Mouse (Mus musculus) telencephalon, adult 2 months (tissue): Measurements from ENCODE around the gene Tbx6.

Experiments used
- DNase-seq: peaks from one replicate; pipeline ENCODE4 v3.0.0-alpha.2; 2011; ENCODE audit warnings: low read depth, low spot score

Gene Tbx6

DNA sequence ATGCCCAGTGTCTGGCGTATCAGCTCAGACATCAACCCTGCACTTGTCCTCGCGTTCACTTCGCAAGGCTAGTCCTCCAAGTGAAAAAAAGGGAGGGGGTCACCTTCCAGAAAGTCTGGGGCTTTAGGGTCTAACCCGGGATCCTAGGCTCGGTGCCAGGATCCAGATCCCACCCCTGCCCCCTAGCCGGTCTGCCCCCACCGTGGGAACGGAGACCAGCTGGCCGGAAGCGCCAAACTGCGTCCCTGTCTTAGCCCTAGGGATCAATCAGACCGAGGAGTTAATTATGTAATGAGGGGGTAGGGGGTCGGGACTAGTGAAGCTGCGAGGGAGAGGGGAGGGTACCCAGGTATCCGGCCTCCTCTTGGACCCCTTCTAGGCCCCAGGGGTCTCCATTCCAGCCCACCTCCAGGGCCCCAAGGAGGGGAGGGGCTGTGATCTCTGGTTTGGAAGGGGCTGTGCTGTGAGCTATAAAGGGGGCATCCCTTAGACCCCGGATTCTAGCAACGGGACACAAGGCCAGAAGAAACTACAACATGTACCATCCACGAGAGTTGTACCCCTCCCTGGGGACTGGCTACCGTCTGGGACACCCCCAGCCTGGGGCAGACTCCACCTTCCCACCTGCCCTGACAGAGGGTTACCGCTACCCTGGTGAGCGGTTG lies at the start of gene Tbx6:
TSS of gene Tbx6 (plus strand) at position 513 of the 665 bp plus-strand sequence.
- no peak for DNase-seq

DNA sequence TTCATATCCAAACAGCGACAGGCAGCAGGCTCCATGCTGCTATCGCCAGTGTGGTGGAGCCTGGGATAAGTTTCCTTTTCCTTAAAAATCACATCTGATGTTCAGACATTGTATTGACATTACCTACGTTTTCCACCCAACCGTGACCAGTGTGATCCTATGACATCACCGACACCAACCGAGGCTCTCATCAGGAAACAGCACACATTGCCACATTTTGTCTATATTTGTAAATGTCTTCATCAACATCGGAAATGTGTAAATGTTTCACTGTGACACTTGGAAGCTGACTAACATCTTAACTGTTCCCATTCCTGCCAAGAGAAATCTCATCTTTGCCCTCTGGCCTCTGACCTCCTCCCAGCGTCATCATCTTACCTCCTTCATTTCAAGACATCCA lies 45.2 kb upstream of the Tbx6 start:
- DNase-seq = no peak

DNA sequence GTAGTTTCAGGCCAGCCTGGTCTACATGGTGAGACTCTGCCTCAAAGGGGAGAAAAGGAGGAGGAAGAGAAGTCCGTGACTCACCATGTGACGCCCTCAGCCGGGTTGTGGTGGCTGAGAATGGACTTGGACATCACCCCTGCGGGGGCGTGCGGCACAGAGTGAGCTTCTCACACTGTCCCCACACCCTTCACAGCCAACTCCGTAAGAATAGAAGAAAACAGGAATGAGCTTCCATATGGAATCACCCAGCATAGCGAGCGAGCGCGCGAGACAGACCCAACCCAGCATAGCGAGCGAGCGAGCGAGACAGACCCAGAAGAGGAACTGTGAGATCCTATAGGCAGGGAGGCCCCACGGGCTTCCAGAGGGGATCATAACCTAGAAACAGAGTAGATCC lies 41.7 kb upstream of the Tbx6 start:
- DNase-seq = no peak

DNA sequence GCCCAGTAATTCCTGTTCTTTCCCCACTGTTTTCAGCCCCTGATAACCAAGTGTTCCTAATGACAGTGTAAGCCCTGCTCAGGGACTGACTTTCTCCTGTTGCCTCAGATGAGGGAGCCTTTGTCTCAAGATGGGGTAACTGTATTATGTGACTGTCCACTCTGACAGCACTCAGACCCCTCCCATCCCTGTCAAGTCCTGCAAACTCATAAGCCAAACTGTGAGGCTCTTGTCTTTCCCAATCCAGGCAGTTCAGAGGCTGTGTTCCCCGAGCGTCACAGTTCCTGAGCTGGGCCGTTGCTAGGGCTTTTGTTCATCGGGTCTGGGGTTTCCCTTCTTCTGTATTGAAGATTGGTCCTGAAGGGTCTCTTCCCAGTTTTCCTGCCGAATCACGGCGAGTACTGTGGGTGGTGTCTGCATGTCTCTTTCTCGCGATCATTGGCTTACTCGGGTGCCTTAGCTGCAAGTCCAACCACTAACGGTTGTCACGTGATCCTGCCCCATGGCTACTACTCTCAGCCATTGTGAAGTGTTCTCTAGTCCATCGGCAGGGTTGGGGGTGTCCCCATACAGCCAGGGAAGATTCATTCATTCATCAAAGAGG lies 41.0 kb upstream of the Tbx6 start:
- DNase-seq = no peak

DNA sequence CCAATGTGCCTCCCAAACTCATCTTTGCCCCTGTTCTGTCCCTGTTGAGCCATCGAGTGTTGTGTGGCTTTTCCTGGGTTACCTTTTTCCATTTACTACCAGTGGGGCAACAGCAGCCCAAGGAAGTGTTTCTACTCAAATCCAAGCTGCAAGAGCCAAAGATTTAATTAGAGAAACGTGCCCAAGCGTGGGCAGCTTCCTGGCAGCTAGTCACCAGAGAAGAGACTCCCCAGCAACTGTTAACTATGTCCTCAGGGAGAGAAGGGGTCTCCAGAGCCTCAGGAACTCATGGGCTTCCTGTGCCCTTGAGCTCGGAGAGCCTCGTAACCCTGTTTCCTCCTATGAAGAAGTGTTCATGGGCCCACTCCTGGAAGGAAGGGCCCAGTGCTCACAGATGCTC lies 40.3 kb upstream of the Tbx6 start:
- no peak for DNase-seq

DNA sequence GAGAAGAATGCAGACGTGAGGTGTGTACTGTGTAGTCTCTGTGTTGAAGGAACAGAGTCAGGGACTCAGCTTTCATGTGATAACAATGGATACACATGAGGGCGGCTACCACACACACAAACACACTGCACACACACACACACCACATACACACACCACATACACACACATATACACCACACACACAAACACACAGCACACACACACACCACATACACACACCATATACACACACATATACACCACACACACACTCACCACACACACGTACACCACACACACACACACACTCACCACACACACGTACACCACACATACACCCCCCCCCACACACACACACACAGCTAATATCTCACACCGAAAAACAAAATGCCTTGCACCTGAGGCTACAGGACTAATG lies 39.8 kb upstream of the Tbx6 start:
- no peak for DNase-seq

DNA sequence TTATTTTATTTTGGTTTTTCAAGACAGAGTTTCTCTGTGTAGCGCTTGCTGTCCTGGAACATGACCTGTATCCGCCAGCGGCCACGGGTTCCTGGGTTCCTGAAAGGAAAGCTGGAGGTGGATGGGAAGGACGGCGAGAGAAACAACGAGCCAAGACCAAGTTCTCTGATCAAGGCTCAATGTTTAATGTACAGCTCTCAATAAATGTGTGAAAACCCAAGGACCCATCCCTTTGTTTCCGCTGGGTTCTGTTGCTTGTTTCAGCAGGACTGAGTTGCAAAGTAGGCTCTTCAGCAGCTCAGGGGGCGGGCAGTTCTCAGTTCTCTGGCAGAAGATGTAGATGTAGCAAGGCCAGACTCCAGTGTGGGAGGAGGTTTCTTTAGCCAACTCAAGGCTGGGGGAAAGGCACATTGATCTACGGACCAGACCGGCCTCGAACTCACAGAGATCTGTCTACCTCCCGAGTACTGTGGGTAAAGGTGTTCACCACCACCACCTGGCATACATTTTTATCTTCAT lies 39.3 kb upstream of the Tbx6 start:
- DNase-seq = no peak

DNA sequence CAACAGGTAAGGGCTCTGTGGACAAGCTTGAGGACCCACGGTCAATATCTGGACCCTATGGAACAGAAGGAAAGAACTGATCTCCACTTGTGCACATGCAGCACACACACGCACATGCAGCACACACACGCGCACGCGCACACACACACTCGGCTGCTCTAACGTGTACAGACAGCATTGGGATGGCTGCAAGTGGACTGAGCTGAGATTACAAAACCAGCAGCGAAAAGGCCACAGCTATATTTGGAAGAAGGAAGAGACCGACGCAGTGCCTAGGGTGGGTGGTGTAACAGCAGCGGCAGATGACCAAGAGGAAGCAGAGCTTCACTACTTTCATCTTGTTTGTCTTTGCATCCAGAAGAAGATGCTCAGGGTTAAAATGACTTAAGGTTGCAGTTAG lies 35.2 kb upstream of the Tbx6 start:
- peak; percentile 56 for DNase-seq

DNA sequence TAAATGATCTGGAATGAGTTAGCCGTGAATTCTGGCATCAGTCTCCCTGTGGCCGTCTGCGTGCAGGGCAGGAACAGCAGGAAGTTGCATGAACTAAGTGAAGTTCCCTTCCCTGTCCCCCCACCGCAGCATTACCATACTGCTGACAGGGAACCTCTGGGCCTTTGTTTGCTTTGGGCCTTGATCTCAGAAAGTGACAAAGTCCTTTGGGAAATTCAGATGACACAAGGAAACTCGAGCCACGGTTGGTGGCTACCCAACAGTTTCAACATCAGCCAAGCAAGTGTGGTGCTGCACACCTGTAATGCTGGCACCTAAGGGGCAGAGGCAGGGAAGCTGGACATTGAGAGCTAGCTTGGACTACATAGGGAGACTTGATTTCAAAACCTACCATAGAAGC lies 34.5 kb upstream of the Tbx6 start:
- no peak for DNase-seq

DNA sequence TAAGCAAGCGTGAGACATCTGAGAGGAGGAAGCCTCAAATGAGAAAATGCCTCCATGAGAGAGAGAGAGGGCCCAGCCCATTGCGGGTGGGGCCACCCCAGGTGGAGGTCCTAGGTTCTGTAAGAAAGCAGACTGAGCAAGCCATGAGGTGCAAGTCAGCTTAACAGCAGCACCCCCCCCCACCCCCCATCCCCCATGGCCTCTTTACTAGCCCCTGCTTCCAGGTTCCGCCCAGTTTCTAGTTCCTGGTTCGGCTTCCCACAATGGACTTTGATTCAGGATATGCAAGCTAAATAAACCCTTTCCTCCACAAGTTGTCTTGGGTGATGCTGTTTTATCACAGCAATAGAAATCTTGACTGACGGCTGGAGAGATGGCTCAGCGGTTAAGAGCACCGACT lies 32.5 kb upstream of the Tbx6 start:
- no peak for DNase-seq

DNA sequence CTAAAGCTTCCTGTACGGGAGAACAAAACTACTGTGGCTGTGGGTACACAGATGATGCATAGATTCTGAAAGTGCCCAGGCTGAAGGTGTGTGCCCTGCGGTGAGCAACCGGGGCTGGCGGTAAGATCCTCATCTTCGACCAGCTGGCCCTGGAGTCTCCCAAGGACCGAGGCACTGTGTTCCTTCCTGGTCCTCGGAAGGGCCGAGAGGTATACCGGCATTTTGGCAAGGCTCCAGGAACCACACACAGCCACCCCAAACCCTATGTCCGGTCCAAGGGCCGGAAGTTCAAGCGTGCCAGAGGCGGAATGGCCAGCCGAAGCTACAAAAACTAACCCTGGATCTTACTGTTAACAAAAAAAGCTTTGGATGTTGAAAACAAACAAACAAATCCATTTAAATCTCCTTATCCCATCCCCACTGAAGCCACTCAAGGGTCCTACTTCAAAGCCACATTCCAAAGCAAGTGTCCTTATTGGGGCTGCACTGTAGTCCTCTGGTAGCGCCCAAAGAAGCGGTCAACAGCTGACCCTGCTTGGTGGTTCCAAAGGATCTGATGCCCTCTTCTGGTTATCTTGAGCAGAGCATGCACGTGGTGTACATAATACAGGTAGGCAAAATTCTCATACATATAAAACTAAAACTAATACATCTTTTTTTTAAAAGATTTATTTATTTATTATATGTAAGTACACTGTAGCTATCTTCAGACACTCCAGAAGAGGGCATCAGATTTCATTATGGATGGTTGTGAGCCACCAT lies 31.5 kb upstream of the Tbx6 start:
- no peak for DNase-seq

DNA sequence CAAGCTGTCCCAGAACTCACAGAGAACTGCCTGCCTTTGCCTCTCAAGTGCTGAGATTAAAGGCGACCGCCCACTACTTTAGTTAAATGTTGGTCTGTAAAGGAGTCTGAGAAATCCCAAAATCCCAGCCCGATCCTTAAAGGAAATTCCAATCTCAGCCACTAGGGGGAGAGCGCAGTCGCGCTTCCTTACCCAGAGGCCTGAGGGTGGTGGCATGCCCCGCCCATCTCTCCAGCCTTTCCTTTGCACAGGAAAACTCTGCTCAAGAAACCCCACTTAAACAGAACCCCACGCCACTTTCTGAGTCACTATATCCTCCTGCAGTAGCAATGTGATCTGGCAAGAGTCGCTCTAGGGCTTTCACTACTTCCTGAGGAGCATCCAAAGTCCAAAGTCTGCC lies 26.4 kb upstream of the Tbx6 start:
- DNase-seq = peak; percentile 56

DNA sequence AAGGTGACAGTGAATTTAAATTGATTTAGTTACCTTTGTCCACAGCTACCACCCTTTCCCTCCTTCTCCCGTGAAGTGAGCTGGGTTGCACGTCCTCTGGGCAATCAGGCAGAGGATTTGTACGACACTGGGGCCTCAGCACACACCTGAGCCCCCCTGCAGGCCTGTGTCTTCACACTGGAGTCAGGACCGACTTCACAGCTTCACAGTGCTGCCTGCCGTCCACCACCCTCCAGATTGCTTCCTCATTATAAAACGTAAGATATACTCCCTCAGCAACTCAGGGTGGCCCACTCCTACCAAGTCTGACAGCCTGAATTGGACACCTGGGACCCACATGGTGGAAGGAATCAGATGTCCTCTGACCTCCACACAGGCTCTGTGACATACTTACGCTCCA lies 22.7 kb upstream of the Tbx6 start:
- no peak for DNase-seq

DNA sequence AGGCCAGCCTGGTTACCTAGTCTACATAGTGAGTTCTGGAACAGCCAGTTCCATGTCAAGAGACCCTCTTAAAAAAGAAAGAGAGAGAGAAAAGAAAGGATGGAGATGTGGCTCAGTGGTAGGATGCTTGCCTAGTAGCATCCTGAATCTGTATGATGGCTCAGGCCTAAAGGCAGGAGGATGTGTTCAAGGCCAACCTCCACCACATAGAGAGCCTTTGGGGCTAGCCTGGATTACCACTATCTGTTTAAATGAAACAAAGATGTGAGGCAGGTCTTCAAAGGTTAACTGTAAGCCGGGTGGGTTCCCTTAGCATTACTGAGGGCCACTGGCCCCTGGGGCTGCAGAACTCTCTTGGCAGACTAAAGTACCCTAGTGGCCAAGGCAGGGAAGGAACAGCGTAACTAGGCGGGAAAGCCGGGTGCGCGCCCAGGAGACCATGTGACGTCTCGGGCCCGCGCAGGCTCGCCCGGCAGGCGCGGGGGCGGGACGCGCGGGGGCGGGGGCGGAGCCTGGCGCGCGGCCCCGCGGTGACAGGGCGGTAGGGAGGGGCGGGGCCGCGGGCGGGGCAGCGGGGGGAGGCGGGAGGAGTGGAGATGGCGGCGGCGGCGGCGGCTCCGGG lies 22.1 kb upstream of the Tbx6 start, which contains the start of gene Mapk3:
TSS of gene Mapk3 (plus strand) at position 552 of the 622 bp plus-strand sequence.
- no peak for DNase-seq

DNA sequence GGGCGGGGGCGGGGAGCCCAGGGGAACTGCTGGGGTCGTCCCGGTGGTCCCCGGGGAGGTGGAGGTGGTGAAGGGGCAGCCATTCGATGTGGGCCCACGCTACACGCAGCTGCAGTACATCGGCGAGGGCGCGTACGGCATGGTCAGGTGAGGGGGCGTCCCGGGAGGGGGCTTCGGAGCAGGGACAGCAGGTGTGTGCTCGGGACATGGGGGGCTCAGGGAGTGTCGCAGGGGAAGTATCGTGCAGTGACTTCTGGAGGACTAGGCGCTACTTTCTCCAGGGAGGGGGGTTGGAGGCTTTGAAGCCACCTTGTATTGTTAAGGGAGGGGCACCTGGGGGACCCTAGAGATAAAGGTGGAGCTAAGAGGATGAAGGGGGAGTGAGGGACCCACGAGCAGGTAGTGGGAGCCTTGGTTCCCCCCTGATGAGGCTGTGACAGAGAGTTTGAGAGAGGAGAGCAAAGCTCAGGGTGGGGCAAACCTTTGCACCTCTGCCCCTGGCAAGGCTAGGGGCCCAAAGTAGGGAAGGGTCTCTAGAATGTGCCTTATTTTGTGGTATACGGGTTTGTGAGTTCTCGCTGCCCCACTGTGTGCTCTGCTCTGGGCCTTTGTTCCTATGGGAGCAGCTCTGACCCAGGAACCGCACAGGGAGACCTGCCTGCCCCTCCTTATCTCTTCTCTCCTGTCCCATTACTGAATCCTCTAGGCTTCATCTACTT lies 21.5 kb upstream of the Tbx6 start:
- no peak for DNase-seq

DNA sequence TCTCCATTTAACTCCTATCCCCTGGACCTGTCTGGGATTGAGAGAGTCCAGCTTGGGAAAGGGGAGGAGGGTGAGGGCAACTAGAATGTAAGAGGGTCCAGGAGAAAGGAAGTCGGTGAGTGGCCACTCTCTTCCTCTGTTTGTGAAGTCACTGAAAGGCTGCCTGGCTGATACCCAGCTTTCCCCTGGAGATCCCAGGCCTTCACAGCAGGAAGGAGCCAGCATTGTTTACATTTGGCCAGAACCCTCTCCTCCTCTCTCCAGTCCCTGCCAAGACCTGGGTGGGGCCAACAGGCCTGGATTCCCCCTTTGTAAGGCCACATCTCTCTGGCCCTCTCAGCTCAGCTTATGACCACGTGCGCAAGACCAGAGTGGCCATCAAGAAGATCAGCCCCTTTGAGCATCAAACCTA lies 20.9 kb upstream of the Tbx6 start:
- no peak for DNase-seq

DNA sequence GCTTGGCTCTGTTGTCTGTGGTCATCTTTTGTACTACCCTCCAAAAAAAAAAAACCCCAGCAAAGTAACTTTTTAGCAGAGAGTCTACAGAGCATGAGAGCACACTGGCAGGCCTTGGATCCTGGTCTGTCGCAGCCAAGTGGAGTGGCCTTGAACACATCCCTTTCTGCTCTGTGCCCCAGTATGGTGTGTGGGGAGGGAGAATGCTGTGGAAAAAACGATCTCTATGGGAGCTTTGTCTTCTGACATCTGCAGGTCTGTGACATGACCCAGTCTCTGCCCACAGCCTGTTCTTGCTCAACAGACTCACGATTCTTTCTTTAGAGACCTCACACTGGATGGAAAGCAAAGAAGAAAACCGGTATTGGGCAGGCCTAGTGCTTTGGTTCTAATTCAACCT lies 20.3 kb upstream of the Tbx6 start:
- no peak for DNase-seq

DNA sequence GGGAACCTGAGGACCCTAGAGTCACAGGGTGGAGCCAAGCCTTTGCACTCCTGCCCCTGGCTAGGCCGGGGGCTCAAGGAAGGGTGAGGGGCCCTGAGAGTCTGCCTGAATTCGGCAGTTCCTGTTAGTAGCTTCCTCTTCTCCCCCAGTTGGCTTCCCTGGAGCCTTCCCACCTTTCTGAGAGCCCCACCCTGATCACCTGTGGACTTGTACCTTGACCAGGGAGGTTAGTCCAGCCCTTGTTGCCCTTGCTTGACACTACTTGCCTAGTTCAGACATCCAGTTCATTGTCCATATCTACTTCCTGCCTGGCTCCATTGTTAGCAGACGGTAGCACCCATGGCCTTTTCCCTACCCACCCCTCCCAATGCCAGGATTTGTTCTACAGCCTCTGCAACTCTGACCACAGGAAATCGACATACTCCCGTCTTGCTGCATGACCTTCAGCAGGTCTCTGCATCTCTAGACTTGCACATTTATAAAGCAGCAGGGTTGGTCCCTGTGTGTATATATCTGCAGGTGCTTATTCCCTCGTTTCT lies 19.7 kb upstream of the Tbx6 start:
- no peak for DNase-seq

DNA sequence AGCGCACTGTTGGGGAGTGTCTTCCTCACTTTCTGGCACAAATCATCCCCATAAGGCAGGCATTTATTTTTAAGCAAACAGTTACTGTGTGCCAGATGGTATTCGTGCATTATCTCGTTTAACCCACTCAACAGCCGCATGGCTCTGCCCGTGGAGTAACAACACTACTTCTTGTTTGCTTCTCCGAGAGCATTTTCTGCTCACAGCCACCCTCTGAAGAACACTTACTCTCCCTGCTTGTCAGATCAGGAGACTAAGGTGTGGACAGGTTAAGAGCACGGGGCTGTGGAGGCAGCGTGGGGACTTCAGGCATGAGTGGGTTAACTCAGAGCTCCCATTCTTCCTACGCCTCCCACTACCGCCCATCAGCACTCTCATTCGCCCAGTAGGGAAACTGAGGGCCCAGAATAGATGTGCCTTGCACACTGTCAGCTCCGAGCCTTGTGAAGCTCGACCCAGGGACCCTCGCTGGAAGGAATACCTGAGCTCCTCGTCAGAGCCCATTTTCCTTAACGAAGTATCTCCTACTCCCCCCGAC lies 18.7 kb upstream of the Tbx6 start:
- peak; percentile 88 for DNase-seq

DNA sequence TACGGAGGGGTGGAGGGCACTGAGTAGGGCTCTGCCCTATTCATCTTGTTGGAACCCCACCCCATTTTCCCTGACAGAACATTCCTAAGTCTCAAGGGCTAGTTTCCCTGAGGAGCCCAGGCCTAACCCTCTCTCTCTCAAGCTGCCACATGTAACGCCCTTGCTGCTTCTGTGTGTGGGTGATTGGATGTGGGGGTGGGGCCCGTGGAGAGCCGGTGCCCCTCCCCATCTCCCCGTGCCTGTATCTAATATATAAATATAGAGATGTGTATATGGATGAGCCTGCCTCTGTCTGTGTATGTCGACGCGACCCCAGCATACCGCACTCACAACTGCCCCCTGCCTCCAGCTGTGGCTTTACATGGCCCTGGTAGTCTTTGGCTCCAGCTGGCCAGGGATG lies 15.7 kb upstream of the Tbx6 start:
- no peak for DNase-seq

DNA sequence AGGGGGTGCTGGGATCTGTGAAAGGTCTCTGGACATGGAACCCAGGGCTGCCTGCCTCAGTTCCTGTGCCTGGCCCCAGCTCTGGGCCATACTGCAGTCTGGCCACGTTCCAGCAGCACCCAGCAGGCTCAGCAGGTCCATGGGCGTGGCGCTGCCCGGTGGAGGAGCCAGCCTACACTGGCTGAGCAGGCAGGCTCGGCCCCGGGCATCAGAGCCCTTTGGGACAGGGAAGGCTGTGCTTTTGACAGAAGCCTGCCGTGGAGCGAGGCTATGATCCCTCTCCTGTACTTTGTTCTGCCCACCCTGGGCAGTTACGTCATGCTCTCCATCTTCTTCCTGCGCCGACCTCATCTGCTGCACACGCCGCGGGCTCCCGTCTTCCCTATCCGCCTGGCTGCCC lies 15.1 kb upstream of the Tbx6 start, which contains the start of gene Gdpd3:
TSS of gene Gdpd3 (plus strand) at position 134 of the 400 bp plus-strand sequence.
- no peak for DNase-seq
